In genomic region chr4:124905417-124905816, GRCm38 (mm10) we compare ENCODE assay signal across 15 mouse cellular contexts. TPM values are rescaled to one million over a fixed set of nuclear protein-coding genes. Genes with fewer than 3 reads are reported as not detected.
DNase-seq lines count a peak whose midpoint lies in the region; ATAC-seq lines count a peak whose summit lies in the region.
"Had no signal": no experiment of that assay in that cellular context is flagged by ENCODE, and none has a peak within 500 bp of the region (broad histone marks: within the 10 kb centered on the region; RNA-seq: fewer than 3 reads in every experiment).

No protein-coding gene starts in this region.

- no peak for ATAC-seq in forebrain, embryonic 12.5 days (ENCODE audit: low FRiP score)
- ATAC-seq in forebrain, embryonic 15.5 days (replicated peaks), result no peak

- WGBS in forebrain, embryonic 12.5 days, result 64% methylated on average over 4 of the region's 4 CpGs
- WGBS in forebrain, embryonic 15.5 days, result 78% methylated on average over 4 of the region's 4 CpGs
- 65% methylated on average over 4 of the region's 4 CpGs for WGBS in embryonic facial prominence, embryonic 10.5 days

- no peak overlapping the region for H3K4me2 ChIP-seq in forebrain, embryonic 12.5 days
- H3K4me2 ChIP-seq in forebrain, embryonic 15.5 days (replicated peaks), result no peak overlapping the region

- H3K4me3 ChIP-seq in forebrain, embryonic 12.5 days (replicated peaks), result no peak overlapping the region
- H3K4me3 ChIP-seq in forebrain, embryonic 15.5 days, result no peak overlapping the region
- no peak overlapping the region for H3K4me3 ChIP-seq in embryonic facial prominence, embryonic 10.5 days
- H3K4me3 ChIP-seq: lung, embryonic 15.5 days had no signal

- H3K36me3 ChIP-seq in forebrain, embryonic 12.5 days (replicated peaks), result no peaks in the 10 kb centered on the region
- H3K36me3 ChIP-seq in forebrain, embryonic 15.5 days, result no peaks in the 10 kb centered on the region
- H3K36me3 ChIP-seq in embryonic facial prominence, embryonic 10.5 days (replicated peaks), result no peaks in the 10 kb centered on the region
- no peaks in the 10 kb centered on the region for H3K36me3 ChIP-seq in splenic B cell, adult 2 months (ENCODE audit: control insufficient read depth, insufficient read depth, low read length, poor library complexity, severe bottlenecking)
- H3K36me3 ChIP-seq: G1E; heart, embryonic 12.5 days; lung, embryonic 15.5 days had no signal

- DNase-seq in thymus, postnatal 0 days (ENCODE audit: low spot score), result peak; percentile 10
- DNase-seq in thymus, adult 18-20 months, result no peak
- DNase-seq in embryonic facial prominence, embryonic 10.5 days (ENCODE audit: low spot score), result no peak
- DNase-seq in splenic B cell, adult 2 months (ENCODE audit: low read depth, low spot score), result peak; percentile 25
- no peak for DNase-seq in cerebellum, postnatal 14 days
- no peak for DNase-seq in layer of hippocampus, postnatal 36 days
- DNase-seq: cerebellum, postnatal 36 days; kidney, adult 2 months; retina, postnatal 1 day had no signal

- no peak overlapping the region for H3K9ac ChIP-seq in forebrain, embryonic 12.5 days
- no peak overlapping the region for H3K9ac ChIP-seq in forebrain, embryonic 15.5 days (replicated peaks)
- H3K9ac ChIP-seq: lung, embryonic 15.5 days had no signal

- H3K27ac ChIP-seq in forebrain, embryonic 12.5 days, result peak overlapping the region; percentile 92
- H3K27ac ChIP-seq in forebrain, embryonic 15.5 days (replicated peaks), result no peak overlapping the region
- 0 out of 2 replicates have a peak overlapping the region, but pooled peaks have one; percentile 83 for H3K27ac ChIP-seq in embryonic facial prominence, embryonic 10.5 days (replicated peaks)
- H3K27ac ChIP-seq: lung, embryonic 15.5 days had no signal

- H3K9me3 ChIP-seq in forebrain, embryonic 12.5 days, result no peaks in the 10 kb centered on the region
- H3K9me3 ChIP-seq in forebrain, embryonic 15.5 days, result no peaks in the 10 kb centered on the region
- H3K9me3 ChIP-seq in embryonic facial prominence, embryonic 10.5 days, result no peaks in the 10 kb centered on the region
- H3K9me3 ChIP-seq: forebrain, embryonic 13.5 days; heart, embryonic 12.5 days; lung, embryonic 15.5 days had no signal

- H3K27me3 ChIP-seq in forebrain, embryonic 12.5 days, result peaks cover 5% of the 10 kb centered on the region; the same call in 1 of the 2 replicates
- H3K27me3 ChIP-seq in forebrain, embryonic 15.5 days, result no peaks in the 10 kb centered on the region
- H3K27me3 ChIP-seq in embryonic facial prominence, embryonic 10.5 days (replicated peaks; ENCODE audit: low read depth, poor library complexity, severe bottlenecking), result peaks cover 28% of the 10 kb centered on the region
- no peaks in the 10 kb centered on the region for H3K27me3 ChIP-seq in splenic B cell, adult 2 months (ENCODE audit: control insufficient read depth, insufficient read depth, low read length, poor library complexity, severe bottlenecking)

- H3K4me1 ChIP-seq in forebrain, embryonic 12.5 days, result peaks cover 25% of the 10 kb centered on the region
- H3K4me1 ChIP-seq in forebrain, embryonic 15.5 days, result peaks cover 9% of the 10 kb centered on the region
- peaks cover 17% of the 10 kb centered on the region for H3K4me1 ChIP-seq in embryonic facial prominence, embryonic 10.5 days

RNA-seq across cellular contexts. Expression of gene Epha10, which starts 24.7 kb away (rescaled TPM):
- polyA plus RNA-seq in forebrain, embryonic 12.5 days (2016; fragmentation: Nextera tagmentation; extraction: Ambion mirVana), result 1.2 and 1.9 TPM in 2 replicates
- polyA plus RNA-seq in forebrain, embryonic 15.5 days (2015; fragmentation: Nextera tagmentation; extraction: Ambion mirVana), result 1.3 and 1.4 TPM in 2 replicates
- not detected in 2 replicates for polyA plus RNA-seq in thymus, postnatal 0 days (2015; fragmentation: Nextera tagmentation; extraction: Ambion mirVana)
- polyA plus RNA-seq in embryonic facial prominence, embryonic 10.5 days (2016; fragmentation: Nextera tagmentation; extraction: Ambion mirVana), result 1.1 and 1.6 TPM in 2 replicates
- 10 to 100 TPM; 35.0 to 40.9 TPM for total RNA-seq in layer of hippocampus, postnatal 36 days (2021)
- polyA plus RNA-seq: G1E; heart, embryonic 12.5 days; kidney, adult 2 months; lung, embryonic 15.5 days had no signal

RNA-seq across cellular contexts. Expression of gene 9930104L06Rik, which starts 31.4 kb away (rescaled TPM):
- polyA plus RNA-seq in forebrain, embryonic 12.5 days (2016; fragmentation: Nextera tagmentation; extraction: Ambion mirVana), result 16.7 and 18.9 TPM in 2 replicates
- 16.2 and 20.0 TPM in 2 replicates for polyA plus RNA-seq in forebrain, embryonic 15.5 days (2015; fragmentation: Nextera tagmentation; extraction: Ambion mirVana)
- polyA plus RNA-seq in thymus, postnatal 0 days (2015; fragmentation: Nextera tagmentation; extraction: Ambion mirVana), result 9.0 and 10.6 TPM in 2 replicates
- polyA plus RNA-seq in embryonic facial prominence, embryonic 10.5 days (2016; fragmentation: Nextera tagmentation; extraction: Ambion mirVana), result 17.6 and 18.0 TPM in 2 replicates
- 10 to 100 TPM; 25.2 to 26.1 TPM for total RNA-seq in layer of hippocampus, postnatal 36 days (2021)

RNA-seq across cellular contexts. Expression of gene Cdca8, which starts 33.7 kb away (rescaled TPM):
- 243 and 257 TPM in 2 replicates for polyA plus RNA-seq in forebrain, embryonic 12.5 days (2016; fragmentation: Nextera tagmentation; extraction: Ambion mirVana)
- polyA plus RNA-seq in forebrain, embryonic 15.5 days (2015; fragmentation: Nextera tagmentation; extraction: Ambion mirVana), result 81.4 and 87.0 TPM in 2 replicates
- polyA plus RNA-seq in thymus, postnatal 0 days (2015; fragmentation: Nextera tagmentation; extraction: Ambion mirVana), result 116 and 154 TPM in 2 replicates
- 230 and 239 TPM in 2 replicates for polyA plus RNA-seq in embryonic facial prominence, embryonic 10.5 days (2016; fragmentation: Nextera tagmentation; extraction: Ambion mirVana)
- total RNA-seq in layer of hippocampus, postnatal 36 days (2021), result 1 to 10 TPM; 1.9 to 2.0 TPM

RNA-seq across cellular contexts. Expression of gene Maneal, which starts 43.4 kb away (rescaled TPM):
- polyA plus RNA-seq in forebrain, embryonic 12.5 days (2016; fragmentation: Nextera tagmentation; extraction: Ambion mirVana), result 5.6 and 9.7 TPM in 2 replicates
- polyA plus RNA-seq in forebrain, embryonic 15.5 days (2015; fragmentation: Nextera tagmentation; extraction: Ambion mirVana), result 9.3 and 10.2 TPM in 2 replicates
- 0.15 and 0.25 TPM in 2 replicates for polyA plus RNA-seq in thymus, postnatal 0 days (2015; fragmentation: Nextera tagmentation; extraction: Ambion mirVana)
- polyA plus RNA-seq in embryonic facial prominence, embryonic 10.5 days (2016; fragmentation: Nextera tagmentation; extraction: Ambion mirVana), result 1.0 and 1.2 TPM in 2 replicates
- 10 to 100 TPM; 50.6 to 52.1 TPM for total RNA-seq in layer of hippocampus, postnatal 36 days (2021)
- polyA plus RNA-seq: G1E had no signal

RNA-seq across cellular contexts. Expression of gene 1110065P20Rik, which starts 54.4 kb away (rescaled TPM):
- polyA plus RNA-seq in forebrain, embryonic 12.5 days (2016; fragmentation: Nextera tagmentation; extraction: Ambion mirVana), result 60.1 and 64.9 TPM in 2 replicates
- polyA plus RNA-seq in forebrain, embryonic 15.5 days (2015; fragmentation: Nextera tagmentation; extraction: Ambion mirVana), result 81.3 and 86.1 TPM in 2 replicates
- polyA plus RNA-seq in thymus, postnatal 0 days (2015; fragmentation: Nextera tagmentation; extraction: Ambion mirVana), result 37.4 and 42.6 TPM in 2 replicates
- polyA plus RNA-seq in embryonic facial prominence, embryonic 10.5 days (2016; fragmentation: Nextera tagmentation; extraction: Ambion mirVana), result 38.9 and 40.3 TPM in 2 replicates
- total RNA-seq in layer of hippocampus, postnatal 36 days (2021), result 10 to 100 TPM; 87.1 to 93.6 TPM

Comparison
In these comparisons a context has a peak if more than half of its experiments do, and no peak if none do; other contexts are left out.
1. DNase-seq: peak in thymus, postnatal 0 days (single experiment) and splenic B cell, adult 2 months (single experiment); none in thymus, adult 18-20 months (0 of 2), embryonic facial prominence, embryonic 10.5 days (single experiment), cerebellum, postnatal 14 days (0 of 2) and layer of hippocampus, postnatal 36 days (0 of 2).